Mouse (Mus musculus): ENCODE results near the gene Hormad2. TPM values are rescaled to one million over a fixed set of nuclear protein-coding genes. Genes with fewer than 3 reads are reported as not detected.

The Hormad2 gene
- polyA plus RNA-seq, 1 experiment = 0.07 TPM

DNA sequence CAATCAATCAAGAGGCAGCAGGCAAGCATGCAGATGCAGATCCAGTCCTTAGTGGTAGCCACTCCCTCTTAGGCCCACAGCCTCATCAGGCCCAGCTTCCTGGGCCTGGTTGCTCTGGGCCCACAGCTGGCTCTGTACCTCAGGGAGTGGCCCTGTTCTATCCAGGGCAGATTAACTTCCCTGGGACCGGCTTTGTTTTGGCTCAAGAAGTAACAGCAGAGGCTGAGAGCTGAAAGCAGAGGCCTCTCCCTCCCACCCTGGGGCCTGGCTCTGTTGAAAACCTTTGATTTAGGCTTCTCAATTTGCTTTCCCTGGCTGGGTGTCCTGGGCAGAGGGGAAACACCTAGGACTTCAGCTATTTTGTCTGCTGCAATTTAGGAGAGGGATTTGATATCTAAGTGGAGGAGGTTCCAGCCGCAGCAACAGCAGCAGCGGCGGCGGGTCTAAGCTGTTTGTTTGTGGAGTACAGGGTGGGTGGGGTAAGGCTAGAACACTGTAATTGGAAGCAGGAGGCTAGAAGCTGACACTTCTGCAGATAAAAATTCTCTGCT is 138.5 kb downstream of the Hormad2 start:
- DNase-seq (ENCODE audit: low spot score) = no peak

GRCm38 (mm10) chr11:4300683-4301082 is 140.2 kb downstream of the Hormad2 start:
- DNase-seq (ENCODE audit: low spot score) = no peak

GRCm38 (mm10) chr11:4299735-4300474 is 141.0 kb downstream of the Hormad2 start:
- DNase-seq (ENCODE audit: low spot score) = no peak

GRCm38 (mm10) chr11:4299191-4299590 is 141.7 kb downstream of the Hormad2 start:
- no peak for DNase-seq (ENCODE audit: low spot score)

- DNase-seq (ENCODE audit: low spot score) = no peak
Measured at GRCm38 (mm10) chr11:4298615-4299014, 142.3 kb downstream of the Hormad2 start.

GRCm38 (mm10) chr11:4297753-4298152 is 143.2 kb downstream of the Hormad2 start:
- no peak for DNase-seq (ENCODE audit: low spot score)

DNA sequence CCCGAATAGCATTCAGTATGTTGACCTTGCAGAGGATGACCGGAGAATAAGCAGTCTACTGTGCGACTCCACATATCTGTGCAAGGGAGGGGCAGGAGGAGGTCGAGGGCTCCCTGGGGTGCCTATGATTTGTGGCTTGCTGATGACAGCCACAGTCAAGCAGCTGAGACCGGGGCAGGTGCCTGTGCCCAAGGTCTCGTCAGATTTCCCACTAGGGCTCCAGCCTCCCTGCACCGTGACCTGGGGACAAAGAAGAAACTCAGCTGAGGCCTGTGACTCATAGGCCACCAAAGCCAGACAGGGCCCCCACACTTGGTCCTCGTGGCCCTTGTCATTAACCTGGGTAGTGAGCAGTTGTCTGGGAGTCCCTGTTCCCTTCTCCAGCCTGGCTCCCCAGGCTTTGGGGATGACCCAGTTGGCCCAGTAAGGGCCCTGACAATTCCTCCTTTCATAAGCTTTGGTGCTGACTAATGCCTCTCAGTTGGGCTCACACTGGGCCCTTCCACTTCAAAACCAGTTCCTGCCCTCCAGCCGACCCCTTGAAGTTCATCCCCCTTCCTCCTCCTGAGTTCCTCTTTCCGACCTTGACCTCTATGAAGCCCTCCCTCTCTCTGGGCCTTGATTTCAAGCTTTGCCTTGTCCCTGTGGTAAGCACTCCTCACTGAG is 144.2 kb downstream of the Hormad2 start:
- no peak for DNase-seq (ENCODE audit: low spot score)

Other genes starting within 250 kb of the Hormad2 start
- 19.7 and 19.8 TPM in 2 replicates for gene Castor1, start 222.9 kb downstream of the Hormad2 start, polyA plus RNA-seq (2012; rRNA removed)
- gene Osm, start 204.7 kb downstream of the Hormad2 start, polyA plus RNA-seq (2012; rRNA removed) = 0.28 and 0.39 TPM in 2 replicates
- gene Lif, start 183.5 kb downstream of the Hormad2 start, polyA plus RNA-seq (2012; rRNA removed) = 2.5 and 2.8 TPM in 2 replicates
- gene Mtmr3, start 153.8 kb upstream of the Hormad2 start, polyA plus RNA-seq (2012; rRNA removed) = 46.3 and 50.0 TPM in 2 replicates
- not detected in 2 replicates for gene Gm11032, start 179.0 kb upstream of the Hormad2 start, polyA plus RNA-seq (2012; rRNA removed)
- 35.0 and 39.9 TPM in 2 replicates for gene Ascc2, start 196.6 kb upstream of the Hormad2 start, polyA plus RNA-seq (2012; rRNA removed)